Mouse (Mus musculus) adrenal gland, adult 18-20 months (tissue): ENCODE measurements around the gene Rabac1. TPM values are rescaled to one million over a fixed set of nuclear protein-coding genes. Genes with fewer than 3 reads are reported as not detected.

Experiments used
- DNase-seq, 2 experiments: peaks; one replicate each; pipeline ENCODE4 v3.0.0; 2021 to 2022; ENCODE audit warnings: low spot score in 2 of 2
- microRNA-seq, 2 experiments: library from miRNA; unstranded; fragments of <30 nt; microRNA quantifications; one replicate each; pipeline ENCODE4 v1.2.0; 2021; ENCODE audit warnings: borderline number of aligned reads in 2 of 2
- total RNA-seq, 2 experiments: library from RNA; stranded (reverse); gene quantifications; 1 replicate in 1 of 2; 2 replicates in 1 of 2; pipeline ENCODE4 v1.2.3; 2021

The Rabac1 gene
- total RNA-seq, 2 experiments from 2014 or later = 343 to 378 TPM

DNA sequence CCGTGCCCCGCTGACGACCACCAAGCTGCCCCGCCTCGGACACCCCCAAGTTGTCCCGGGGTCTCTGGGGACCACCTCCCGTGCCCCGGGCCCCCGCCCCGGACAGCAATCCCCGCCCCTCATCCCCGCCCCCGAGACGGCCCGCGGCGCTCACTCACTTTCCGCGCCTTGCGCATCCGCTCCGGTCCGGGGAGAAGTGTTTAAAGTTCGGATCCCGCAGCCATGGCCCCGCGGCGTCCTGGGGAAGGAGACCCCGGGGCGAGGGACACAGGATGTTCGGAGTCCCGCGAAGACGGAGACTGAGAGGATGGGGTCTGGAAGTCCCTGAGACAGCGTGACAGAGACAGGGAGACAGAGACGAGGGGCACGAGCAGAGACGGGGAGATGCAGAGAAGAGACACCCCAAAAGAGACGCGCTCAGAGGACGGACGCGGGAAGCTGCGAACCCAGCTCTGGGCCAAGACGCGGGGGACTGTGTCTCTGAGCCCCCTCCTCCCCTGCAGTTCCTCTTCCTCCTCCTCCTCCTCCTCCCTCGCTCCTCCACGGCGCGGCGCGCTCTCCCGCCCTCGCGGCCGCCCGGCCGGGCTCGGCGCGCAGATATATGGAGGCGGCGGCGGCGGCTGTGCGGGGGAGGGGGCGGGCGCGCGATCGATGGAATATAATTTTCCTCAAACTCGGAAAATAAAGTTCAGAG lies 28.1 kb downstream of the Rabac1 start, which contains the start of gene Gm4881:
Gene Gm4881, minus strand, starts transcription at position 238 of the 694 bp plus-strand sequence.
- DNase-seq = no peak

DNA sequence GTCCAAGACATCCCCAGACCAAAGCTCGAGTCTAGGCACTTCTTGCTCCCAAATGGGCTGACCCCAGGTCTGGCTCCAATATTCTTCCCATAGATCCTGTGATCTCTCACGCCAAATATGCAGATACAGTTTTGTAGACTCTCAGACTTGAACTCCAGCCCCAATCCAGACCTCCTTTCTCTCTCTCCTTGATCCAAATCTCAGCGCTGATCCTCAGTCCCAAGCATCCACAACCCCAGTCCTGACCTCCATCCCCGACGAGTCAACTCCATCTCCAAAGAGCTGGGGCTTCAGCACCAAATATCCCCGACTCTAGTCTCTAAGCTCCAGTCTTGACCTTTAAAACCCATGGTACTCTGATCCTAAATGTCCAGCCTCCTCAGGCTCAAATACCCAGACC lies 28.9 kb downstream of the Rabac1 start:
- DNase-seq = no peak

DNA sequence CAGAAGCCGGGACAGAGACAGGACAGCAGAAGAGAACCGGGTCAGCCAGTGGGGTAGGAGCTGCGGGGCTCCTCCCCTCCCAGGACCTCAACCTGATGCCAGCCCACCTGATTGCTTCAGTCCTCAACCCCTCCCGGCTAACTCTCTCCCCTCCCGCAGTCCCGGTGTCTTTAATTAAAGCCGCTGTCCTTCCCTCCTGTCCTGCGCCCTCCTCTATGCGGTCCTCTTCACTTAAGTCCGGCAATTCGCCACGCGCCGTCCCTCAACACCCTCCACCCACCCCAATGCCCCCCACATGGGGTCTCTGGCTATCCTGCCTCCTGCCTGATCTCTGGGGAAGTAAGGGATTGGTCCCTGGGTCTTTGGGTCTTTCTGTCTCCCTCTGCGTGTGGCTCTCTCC lies 40.9 kb downstream of the Rabac1 start:
- DNase-seq = no peak

DNA sequence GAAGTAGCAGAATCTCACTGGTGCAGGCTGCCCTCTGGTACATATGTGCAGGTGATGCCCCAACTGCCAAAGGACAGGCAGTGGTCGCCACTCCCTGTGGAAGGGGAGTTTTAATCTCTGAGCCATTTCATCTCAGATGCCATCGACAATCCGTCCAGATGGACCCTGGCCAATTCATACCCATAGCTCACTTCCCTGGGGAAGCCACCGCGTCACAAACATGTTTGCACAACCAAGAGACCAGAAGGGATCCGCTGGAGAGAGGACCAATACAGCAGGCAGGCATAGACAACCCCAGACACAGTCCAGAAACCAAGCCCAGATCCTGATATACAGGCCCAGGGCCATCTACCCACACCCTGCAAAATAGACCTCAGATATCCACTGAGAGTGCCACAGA lies 42.1 kb downstream of the Rabac1 start:
- DNase-seq = no peak

Small RNA genes lying within 50 kb of the gene (microRNA-seq; reads per million reads assigned to microRNA genes)
- gene Mir7046 (1.9 to 3.1 reads per million in 2 experiments), gene Mir7047 (0.61 to 1.4 reads per million in 2 experiments)

Other genes with a start within 250 kb of the Rabac1 start
- not detected for gene Gm4763, start 245.8 kb downstream of the Rabac1 start, total RNA-seq
- gene Cd177, start 212.4 kb downstream of the Rabac1 start, total RNA-seq = under 1 TPM in 1 of 2 experiments, not detected in 1; 0.19 TPM
- gene Ceacam10, start 195.5 kb downstream of the Rabac1 start, total RNA-seq = not detected
- gene Gm9844, start 110.5 kb downstream of the Rabac1 start, total RNA-seq = not detected
- not detected for gene Lypd4, start 102.8 kb downstream of the Rabac1 start, total RNA-seq
- gene Dmrtc2, start 102.7 kb downstream of the Rabac1 start, total RNA-seq = not detected
- 100 to 1,000 TPM; 871 to 959 TPM for gene Rps19, start 88.4 kb downstream of the Rabac1 start, total RNA-seq
- gene Cd79a, start 75.4 kb downstream of the Rabac1 start, total RNA-seq = 1 to 10 TPM in 1 of 2 experiments, under 1 TPM in 1; 0.74 to 1.0 TPM
- gene Arhgef1, start 69.8 kb downstream of the Rabac1 start, total RNA-seq = 10 to 100 TPM; 83.2 to 85.5 TPM
- not detected for gene Gm4881, start 28.3 kb downstream of the Rabac1 start, total RNA-seq
- 100 to 1,000 TPM in 1 of 2 experiments, 10 to 100 TPM in 1; 30.2 to 121 TPM for gene Atp1a3, start 33.2 kb upstream of the Rabac1 start, total RNA-seq
- gene Grik5, start 99.6 kb upstream of the Rabac1 start, total RNA-seq = 10 to 100 TPM; 15.3 to 17.2 TPM
- gene Zfp574, start 99.8 kb upstream of the Rabac1 start, total RNA-seq = 10 to 100 TPM; 18.6 to 19.6 TPM
- gene Pou2f2, start 207.0 kb upstream of the Rabac1 start, total RNA-seq = under 1 TPM; 0.56 to 0.61 TPM
- gene Dedd2, start 247.9 kb upstream of the Rabac1 start, total RNA-seq = 10 to 100 TPM; 24.0 to 27.0 TPM
- 10 to 100 TPM in 1 of 2 experiments, 1 to 10 TPM in 1; 8.4 to 10.2 TPM for gene Zfp526, start 248.7 kb upstream of the Rabac1 start, total RNA-seq